Mouse (Mus musculus) limb, embryonic 14.5 days (tissue): ENCODE measurements around the gene Selenok. TPM values are rescaled to one million over a fixed set of nuclear protein-coding genes. Genes with fewer than 3 reads are reported as not detected.

Source experiments
- ATAC-seq: fragments of 200-750 bp; cut with Nextera tagmentation; 2 replicates; pipeline ENCODE4 v1.8.0; 2017; ENCODE audit warnings: low read depth, moderate number of reproducible peaks, moderate TSS enrichment; ENCODE audit not compliant: low FRiP score
- DNase-seq: peaks from one replicate; pipeline ENCODE4 v3.0.0-alpha.2; 2015; ENCODE audit warnings: low spot score
- H3K27ac ChIP-seq: fragments of 300-500 bp; sonication (generic); replicated peaks from 2 replicates; pipeline ENCODE4 v1.5.1; 2014; ENCODE audit warnings: low read depth, mild to moderate bottlenecking, low read length, moderate library complexity, mixed read lengths
- H3K27me3 ChIP-seq: fragments of 300-500 bp; sonication (generic); 2 replicates; pipeline ENCODE4 v1.6.1; 2014; ENCODE audit warnings: low read length, mixed read lengths; ENCODE audit not compliant: control insufficient read depth, insufficient read depth
- H3K36me3 ChIP-seq: fragments of 300-500 bp; sonication (generic); 2 replicates; pipeline ENCODE4 v1.6.1; 2014; ENCODE audit warnings: mild to moderate bottlenecking, low read length, moderate library complexity, mixed read lengths; ENCODE audit not compliant: control insufficient read depth, insufficient read depth
- H3K4me1 ChIP-seq: fragments of 300-500 bp; sonication (generic); 2 replicates; pipeline ENCODE4 v1.6.1; 2014; ENCODE audit warnings: antibody characterized with exemption, low read length, mixed read lengths; ENCODE audit not compliant: control insufficient read depth, insufficient read depth
- H3K4me2 ChIP-seq: fragments of 300-500 bp; sonication (generic); replicated peaks from 2 replicates; pipeline ENCODE4 v1.6.1; 2014; ENCODE audit warnings: low read depth, mild to moderate bottlenecking, low read length, moderate library complexity; ENCODE audit not compliant: severe bottlenecking
- H3K4me3 ChIP-seq: fragments of 300-500 bp; sonication (generic); replicated peaks from 2 replicates; pipeline ENCODE4 v1.5.1; 2014; ENCODE audit warnings: low read length
- H3K9ac ChIP-seq: fragments of 300-500 bp; sonication (generic); 2 replicates; pipeline ENCODE4 v1.6.1; 2014; ENCODE audit warnings: mild to moderate bottlenecking, low read depth, low read length, moderate library complexity; ENCODE audit not compliant: severe bottlenecking
- H3K9me3 ChIP-seq: fragments of 300-500 bp; sonication (generic); 2 replicates; pipeline ENCODE4 v1.6.1; 2016; ENCODE audit warnings: low read length; ENCODE audit not compliant: control insufficient read depth
- POLR2A ChIP-seq: fragments of 200-500 bp; IDR thresholded peaks from 2 replicates; pipeline ENCODE4 v1.8.0; 2012; ENCODE audit warnings: inconsistent platforms, mild to moderate bottlenecking, moderate library complexity, borderline replicate concordance; ENCODE audit not compliant: insufficient read depth, insufficient read length; ENCODE audit errors: extremely low read depth
- WGBS: fragments of 180-500 bp; shearing (Covaris S2); extraction: QIAGEN DNeasy Blood & Tissue Kit; methylation state at CpG from one replicate; pipeline ENCODE4 v1.1.7; 2014; 5-methylcytosine and 5-hydroxymethylcytosine counted together
- polyA plus RNA-seq, 2 experiments: library from polyadenylated mRNA; depleted of rRNA in 1 of 2; stranded (reverse) in 1 of 2; unstranded in 1 of 2; fragments of >200 nt; fragmentation: Nextera tagmentation in 1 of 2; extraction: Ambion mirVana in 1 of 2; gene quantifications; 2 replicates each; pipeline versions ENCODE4 v1.2.1 to v1.2.3; 2012 to 2014

Gene Selenok
- polyA plus RNA-seq, 2 experiments: 137 to 265 TPM

GRCm38 (mm10) chr14:30017794-30018462 lies 49.8 kb downstream of the Selenok start:
- no peak overlapping the region for H3K9ac ChIP-seq
- H3K27ac ChIP-seq: no peak overlapping the region
- WGBS: 84% methylated on average over 8 of the region's 8 CpGs
- no peak overlapping the region for H3K4me2 ChIP-seq
- DNase-seq: no peak
- H3K27me3 ChIP-seq: no peaks in the 10 kb centered on the region
- H3K9me3 ChIP-seq: no peaks in the 10 kb centered on the region
- ATAC-seq: no peak
- no peak overlapping the region for H3K4me3 ChIP-seq
- TF ChIP-seq POLR2A: no peak
- H3K36me3 ChIP-seq: no peaks in the 10 kb centered on the region
- no peaks in the 10 kb centered on the region for H3K4me1 ChIP-seq

DNA sequence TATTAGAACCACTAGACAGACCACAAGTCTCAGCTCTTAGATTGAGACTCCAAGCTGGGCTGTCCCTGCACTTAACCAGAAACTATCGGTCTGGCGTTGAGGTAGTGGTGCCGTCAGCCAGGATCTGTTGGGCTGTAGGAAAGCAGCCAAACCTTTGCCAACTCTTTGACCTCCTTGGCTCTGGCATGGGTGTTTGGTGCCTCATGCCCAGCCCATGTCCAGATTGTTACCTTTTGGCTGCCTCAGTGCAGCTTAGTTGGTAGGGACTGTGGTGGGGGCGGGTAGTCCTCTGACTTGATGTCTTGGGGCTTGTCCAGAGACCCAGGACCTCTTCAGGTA lies 50.3 kb downstream of the Selenok start:
- no peak for TF ChIP-seq POLR2A
- Histone ChIP-seq H3K36me3 (no peaks in the 10 kb centered on the region), H3K9ac (no peak overlapping the region), H3K9me3 (no peaks in the 10 kb centered on the region), H3K27ac (no peak overlapping the region), H3K27me3 (no peaks in the 10 kb centered on the region), H3K4me3 (no peak overlapping the region), H3K4me1 (no peaks in the 10 kb centered on the region), H3K4me2 (no peak overlapping the region)
- DNase-seq (no peak), ATAC-seq (no peak)
- 89% methylated on average over 4 of the region's 4 CpGs for WGBS

DNA sequence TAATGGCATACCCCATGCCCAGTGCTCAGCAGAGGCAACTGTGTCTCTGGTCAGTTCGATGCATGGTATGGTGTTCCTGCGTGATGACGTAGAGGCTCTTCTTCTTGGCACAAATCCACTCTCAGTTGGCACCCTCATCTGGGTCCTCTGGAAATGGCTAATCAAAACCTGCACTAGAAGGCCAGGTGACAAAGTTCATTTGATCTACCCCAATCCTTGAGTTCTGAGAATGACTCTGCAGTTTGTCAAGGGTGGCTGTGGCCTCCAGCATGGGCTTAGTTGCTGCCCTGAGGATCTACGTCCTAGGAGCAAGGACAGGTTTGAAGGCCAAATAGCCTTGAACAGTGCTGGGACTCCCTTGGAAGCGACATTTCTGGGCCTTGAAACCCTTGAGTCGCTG lies 50.7 kb downstream of the Selenok start:
- Histone ChIP-seq H3K27ac (no peak overlapping the region), H3K9me3 (no peaks in the 10 kb centered on the region), H3K9ac (no peak overlapping the region), H3K27me3 (no peaks in the 10 kb centered on the region), H3K4me2 (no peak overlapping the region), H3K4me1 (no peaks in the 10 kb centered on the region), H3K4me3 (no peak overlapping the region), H3K36me3 (no peaks in the 10 kb centered on the region)
- TF ChIP-seq POLR2A: no peak
- WGBS: 95% methylated on average over 6 of the region's 6 CpGs
- ATAC-seq (no peak), DNase-seq (no peak)

GRCm38 (mm10) chr14:30019375-30019774 lies 51.3 kb downstream of the Selenok start:
- WGBS: 85% methylated on average over 8 of the region's 8 CpGs
- H3K9me3 ChIP-seq: no peaks in the 10 kb centered on the region
- DNase-seq: no peak
- no peaks in the 10 kb centered on the region for H3K4me1 ChIP-seq
- H3K36me3 ChIP-seq: no peaks in the 10 kb centered on the region
- H3K4me2 ChIP-seq: no peak overlapping the region
- no peak for ATAC-seq
- H3K27ac ChIP-seq: no peak overlapping the region
- no peak overlapping the region for H3K4me3 ChIP-seq
- no peaks in the 10 kb centered on the region for H3K27me3 ChIP-seq
- TF ChIP-seq POLR2A: no peak
- H3K9ac ChIP-seq: no peak overlapping the region

GRCm38 (mm10) chr14:30019792-30020575 lies 51.9 kb downstream of the Selenok start:
- Histone ChIP-seq H3K4me1 (no peaks in the 10 kb centered on the region), H3K4me2 (no peak overlapping the region), H3K36me3 (no peaks in the 10 kb centered on the region), H3K9me3 (no peaks in the 10 kb centered on the region), H3K4me3 (no peak overlapping the region), H3K9ac (no peak overlapping the region), H3K27ac (no peak overlapping the region), H3K27me3 (no peaks in the 10 kb centered on the region)
- 33% methylated on average over 9 of the region's 9 CpGs for WGBS
- TF ChIP-seq POLR2A: no peak
- no peak for ATAC-seq
- no peak for DNase-seq
